Mouse (Mus musculus) ES-Bruce4 (cell line): ENCODE data around the gene Dpy19l1.

Source experiments
- CTCF ChIP-seq: IDR thresholded peaks from one replicate; pipeline ENCODE4 v1.8.1; 2011; ENCODE audit warnings: low read depth, low read length
- POLR2A ChIP-seq: IDR thresholded peaks from one replicate; pipeline ENCODE4 v1.8.1; 2011; ENCODE audit warnings: low read length; ENCODE audit not compliant: insufficient read depth

DNA sequence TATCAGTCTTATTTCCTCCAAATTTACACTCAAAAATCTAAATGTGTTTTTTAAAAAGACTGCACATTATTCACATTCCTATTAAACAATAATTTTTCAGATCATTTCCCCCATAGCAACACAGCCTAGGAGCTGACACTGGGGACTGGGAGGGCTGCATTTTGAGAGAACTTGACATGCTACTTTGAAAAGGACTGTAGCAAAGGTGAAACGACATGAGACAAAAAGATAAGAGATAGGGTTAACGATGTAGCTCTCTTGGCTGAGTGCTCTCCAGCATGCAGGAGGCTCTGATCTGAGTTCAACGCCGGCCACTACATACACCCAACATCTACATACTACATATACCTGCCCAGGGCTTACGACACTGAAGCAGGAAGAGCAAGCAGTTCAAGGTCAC lies 20.6 kb downstream of the Dpy19l1 start:
- TF ChIP-seq POLR2A, result no peak
- no peak for TF ChIP-seq CTCF
